Mouse (Mus musculus) cerebellum, postnatal 36 days (tissue): ENCODE data around the gene BC005624.

Source experiments
- DNase-seq, 2 experiments: peaks; one replicate each; pipeline ENCODE4 v3.0.0; 2021 to 2022; ENCODE audit warnings: mixed read lengths in 2 of 2

Gene BC005624

GRCm38 (mm10) chr2:30981790-30982513, at the start of gene BC005624, which contains the start of gene Usp20:
Gene BC005624 (minus strand): TSS chr2:30982201.
Gene Usp20 (plus strand): TSS chr2:30982279.
- peak; percentile 98 to 99 for DNase-seq

GRCm38 (mm10) chr2:31026642-31027041, 44.6 kb upstream of the BC005624 start:
- no peak for DNase-seq

GRCm38 (mm10) chr2:31025458-31025857, 43.5 kb upstream of the BC005624 start:
- no peak for DNase-seq

GRCm38 (mm10) chr2:31024618-31025370, 42.8 kb upstream of the BC005624 start:
- DNase-seq: peak; percentile 60 to 79

- peak in 1 of 2 experiments; percentile 26 for DNase-seq
Observed at GRCm38 (mm10) chr2:31023940-31024339, 41.9 kb upstream of the BC005624 start.

- peak; percentile 28 to 42 for DNase-seq
Observed at GRCm38 (mm10) chr2:31020202-31020601, 38.2 kb upstream of the BC005624 start.

GRCm38 (mm10) chr2:31019011-31019410, 37.0 kb upstream of the BC005624 start:
- peak in 1 of 2 experiments; percentile 63 for DNase-seq

GRCm38 (mm10) chr2:31018519-31018918, 36.5 kb upstream of the BC005624 start:
- peak; percentile 92 to 93 for DNase-seq

GRCm38 (mm10) chr2:31017625-31018317, 35.8 kb upstream of the BC005624 start:
- DNase-seq: peak in 1 of 2 experiments; percentile 63

- no peak for DNase-seq
Observed at GRCm38 (mm10) chr2:31013371-31014120, 31.5 kb upstream of the BC005624 start.

GRCm38 (mm10) chr2:31007208-31007607, 25.2 kb upstream of the BC005624 start:
- no peak for DNase-seq

- no peak for DNase-seq
Observed at GRCm38 (mm10) chr2:31006434-31006833, 24.4 kb upstream of the BC005624 start.

GRCm38 (mm10) chr2:31005453-31005852, 23.5 kb upstream of the BC005624 start:
- no peak for DNase-seq

- no peak for DNase-seq
Observed at GRCm38 (mm10) chr2:31002857-31003256, 20.9 kb upstream of the BC005624 start.

- no peak for DNase-seq
Observed at GRCm38 (mm10) chr2:30998443-30999260, 16.7 kb upstream of the BC005624 start.

- DNase-seq: peak; percentile 37 to 62
Observed at GRCm38 (mm10) chr2:30995432-30995996, 13.5 kb upstream of the BC005624 start.

- no peak for DNase-seq
Observed at GRCm38 (mm10) chr2:30994853-30995252, 12.9 kb upstream of the BC005624 start.

- DNase-seq: no peak
Observed at GRCm38 (mm10) chr2:30990221-30990620, 8.2 kb upstream of the BC005624 start.

GRCm38 (mm10) chr2:30985111-30986020, 3.4 kb upstream of the BC005624 start:
- peak in 1 of 2 experiments; percentile 36 for DNase-seq

GRCm38 (mm10) chr2:30983024-30983423, 1.0 kb upstream of the BC005624 start:
- no peak for DNase-seq
